Mouse (Mus musculus) cerebellum, adult 9-10 months (tissue): Measurements from ENCODE around the gene Irak4.
A peak's percentile ranks its signal among the peaks of the same experiment; 100 is the strongest.

Source experiments
- DNase-seq: peaks from one replicate; pipeline ENCODE4 v3.0.0; 2022

The Irak4 gene

DNA sequence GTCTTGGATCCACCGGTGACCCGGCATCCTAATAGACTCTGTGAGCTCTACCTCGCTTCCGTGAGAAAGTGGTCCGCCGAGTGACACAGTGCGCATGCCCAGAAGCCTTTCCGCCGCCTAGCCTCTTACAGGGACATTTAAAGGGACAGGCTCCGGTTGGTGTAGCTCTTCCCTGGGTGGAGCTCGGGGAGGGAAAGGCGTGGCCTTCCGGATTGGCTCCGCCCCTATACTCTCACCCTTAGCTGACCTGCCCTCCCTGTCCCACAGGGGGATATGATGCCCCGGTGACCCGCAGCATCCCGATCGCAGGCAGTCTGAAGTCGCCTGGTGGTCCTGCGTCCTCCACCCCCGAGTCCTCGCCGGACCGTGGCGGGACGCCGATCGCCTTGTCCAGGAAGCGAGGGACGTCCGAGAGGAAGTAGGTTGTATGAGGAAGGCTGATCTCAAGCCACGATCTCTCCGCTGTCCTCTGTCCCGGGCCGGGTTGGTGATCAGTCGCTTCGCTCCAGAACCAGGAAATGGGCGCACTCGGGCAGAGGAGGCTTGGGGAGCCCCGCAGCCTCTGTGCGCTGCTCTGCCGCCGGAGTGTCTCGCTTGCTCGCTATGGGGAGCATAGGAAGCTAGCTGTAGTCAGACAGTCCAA lies at the start of gene Irak4, which contains the start of gene Pus7l:
Gene Irak4, plus strand, starts transcription at position 235 of the 643 bp plus-strand sequence.
Gene Pus7l, minus strand, starts transcription at position 139 of the 643 bp plus-strand sequence.
- peak; percentile 95 for DNase-seq

DNA sequence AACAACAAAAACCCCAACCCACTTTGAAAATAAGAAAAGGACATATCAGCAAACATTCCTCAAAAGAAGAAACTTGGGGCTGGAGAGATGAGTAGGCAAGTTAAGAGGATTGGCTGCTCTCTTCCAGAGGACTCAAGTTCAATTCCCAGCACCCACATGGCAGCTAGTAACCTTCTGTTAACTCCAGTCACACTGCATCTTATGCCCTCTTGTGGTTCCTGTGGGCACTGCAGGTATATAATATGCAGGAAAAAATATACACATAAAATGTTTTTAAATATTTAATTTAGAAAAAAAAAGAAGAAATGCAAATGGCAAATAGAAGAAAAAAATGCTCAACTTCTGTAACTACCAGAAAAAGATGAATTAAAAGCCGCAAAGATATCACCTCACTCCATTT lies 49.0 kb upstream of the Irak4 start:
- no peak for DNase-seq

GRCm38 (mm10) chr15:94495936-94496335 lies 47.5 kb upstream of the Irak4 start:
- no peak for DNase-seq

- DNase-seq, result no peak
Observed at GRCm38 (mm10) chr15:94499260-94499659, 44.2 kb upstream of the Irak4 start.

GRCm38 (mm10) chr15:94503451-94504215 lies 39.8 kb upstream of the Irak4 start:
- no peak for DNase-seq

GRCm38 (mm10) chr15:94517913-94518491 lies 25.4 kb upstream of the Irak4 start:
- no peak for DNase-seq

DNA sequence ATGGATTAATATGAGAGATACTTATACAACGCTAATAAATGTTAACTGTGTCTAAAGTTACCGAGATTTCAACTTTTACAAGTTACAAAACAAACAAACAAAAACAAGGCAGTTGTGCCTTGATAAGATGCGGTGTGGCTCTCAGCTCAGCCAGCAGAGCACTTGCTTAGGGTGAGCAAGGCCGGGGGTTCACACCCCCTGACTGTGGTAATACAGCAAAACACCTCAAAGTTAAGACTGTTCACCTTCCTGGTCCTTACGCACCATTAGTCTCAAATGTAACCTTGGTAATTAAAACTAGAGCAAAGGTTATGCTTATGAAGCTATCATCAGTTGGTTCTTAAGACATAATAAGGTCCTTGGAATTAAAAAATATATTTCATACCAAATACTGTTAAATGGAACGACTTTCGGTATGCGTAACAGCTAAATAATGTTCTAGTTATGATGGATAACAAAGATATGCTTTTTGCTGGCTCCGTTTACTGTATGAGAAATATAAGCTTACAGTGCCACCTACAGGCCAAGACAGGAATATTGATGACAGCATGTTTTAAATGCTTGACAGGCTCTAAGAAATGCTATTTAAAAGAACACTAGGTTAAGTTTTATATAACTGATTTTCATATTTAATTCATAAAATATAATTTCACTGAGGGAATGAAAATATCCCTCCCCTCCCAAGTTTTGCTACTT lies 23.1 kb upstream of the Irak4 start:
- peak; percentile 53 for DNase-seq

DNA sequence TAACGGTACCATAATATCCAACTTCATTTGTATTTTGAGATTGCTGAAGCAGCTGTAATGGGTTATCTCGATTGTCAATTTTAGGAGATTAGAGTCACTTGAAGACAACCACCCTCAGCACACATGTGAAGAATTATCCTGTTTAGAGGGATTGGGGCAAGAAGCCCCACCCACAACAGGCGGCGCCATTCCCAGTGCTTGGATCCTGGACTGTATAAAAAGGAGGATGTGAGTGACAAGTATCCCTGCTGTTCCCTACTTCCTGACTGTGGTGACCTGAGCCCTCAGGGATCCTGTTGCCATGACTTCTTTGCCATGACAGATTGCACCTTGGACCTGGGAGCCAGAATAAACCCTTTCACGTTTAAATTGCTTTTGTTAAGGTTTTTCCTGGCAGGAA lies 22.5 kb upstream of the Irak4 start:
- no peak for DNase-seq

GRCm38 (mm10) chr15:94523251-94523650 lies 20.2 kb upstream of the Irak4 start:
- DNase-seq, result no peak

GRCm38 (mm10) chr15:94524956-94525355 lies 18.5 kb upstream of the Irak4 start:
- no peak for DNase-seq

DNA sequence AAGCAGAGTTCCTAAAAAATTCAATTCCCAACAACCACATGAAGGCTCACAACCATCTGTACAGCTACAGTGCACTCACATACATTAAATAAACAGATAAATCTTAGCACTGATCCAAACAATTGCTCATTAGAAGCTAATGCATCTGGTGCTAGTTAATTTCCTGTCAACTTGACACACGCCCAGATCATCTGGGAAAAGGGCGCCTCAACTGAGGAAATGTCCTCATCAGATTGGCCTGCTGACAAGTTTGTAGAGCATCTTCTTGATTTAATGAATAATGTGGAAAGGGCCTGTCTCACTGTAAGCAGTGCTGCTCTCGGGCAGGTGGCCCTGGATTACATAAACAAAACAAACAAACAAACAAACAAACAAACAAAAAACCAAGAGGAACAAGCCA lies 12.9 kb upstream of the Irak4 start:
- DNase-seq, result no peak

GRCm38 (mm10) chr15:94532306-94532705 lies 11.1 kb upstream of the Irak4 start:
- no peak for DNase-seq

DNA sequence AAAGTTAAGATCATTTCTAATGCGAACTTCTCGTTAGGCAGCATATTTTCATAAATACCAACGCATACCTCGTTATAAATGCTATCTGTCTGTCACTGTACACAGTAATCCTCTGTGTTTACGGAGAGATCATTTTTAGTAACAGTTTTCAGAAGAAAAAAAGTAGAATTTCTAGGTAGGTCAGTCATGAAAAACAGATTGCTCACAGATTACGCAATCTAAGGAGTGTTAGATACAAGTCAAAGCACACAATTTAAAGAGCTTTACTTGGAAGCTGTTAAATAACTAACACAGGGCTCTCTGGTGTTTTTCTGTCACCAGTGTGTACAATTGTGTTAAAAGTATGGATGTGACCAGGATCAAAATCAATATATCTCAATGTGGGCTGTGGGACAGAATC lies 10.5 kb upstream of the Irak4 start:
- no peak for DNase-seq

DNA sequence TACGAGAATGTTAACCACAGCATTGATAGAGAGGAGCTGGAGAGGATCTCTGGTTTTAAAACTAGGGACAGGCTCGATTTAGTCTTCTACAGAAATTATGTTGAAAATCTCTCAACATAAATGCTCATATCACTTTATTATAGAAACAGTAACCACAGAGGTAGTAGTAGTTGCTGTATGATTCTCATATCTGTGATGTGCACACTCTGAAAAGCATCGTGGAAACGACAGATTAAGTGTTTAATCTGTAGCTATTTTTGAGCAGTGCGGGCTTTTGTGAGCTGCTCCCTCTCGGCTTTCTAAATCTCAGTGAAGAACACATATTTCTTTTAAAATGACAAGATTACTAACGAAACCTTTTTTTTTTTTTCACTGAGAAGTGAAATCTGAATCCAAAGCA lies 7.9 kb upstream of the Irak4 start:
- no peak for DNase-seq

DNA sequence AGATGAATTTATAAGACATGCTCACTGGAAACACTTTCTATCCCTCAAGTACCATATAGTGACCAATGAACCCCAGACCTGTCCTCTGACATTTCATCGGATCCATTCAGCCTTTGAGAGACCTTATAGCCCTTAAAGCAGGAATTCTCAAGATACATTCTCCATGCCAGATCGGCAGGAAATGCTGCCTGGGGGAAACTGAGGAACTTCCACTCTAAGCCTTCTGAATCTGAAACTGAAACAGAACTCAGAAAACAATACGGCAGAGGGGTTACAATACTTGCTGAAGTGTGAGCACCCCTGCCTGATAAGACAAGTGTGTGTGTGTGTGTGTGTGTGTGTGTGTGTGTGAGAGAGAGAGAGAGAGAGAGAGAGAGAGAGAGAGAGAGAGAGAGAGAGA lies 4.1 kb upstream of the Irak4 start:
- DNase-seq, result no peak

DNA sequence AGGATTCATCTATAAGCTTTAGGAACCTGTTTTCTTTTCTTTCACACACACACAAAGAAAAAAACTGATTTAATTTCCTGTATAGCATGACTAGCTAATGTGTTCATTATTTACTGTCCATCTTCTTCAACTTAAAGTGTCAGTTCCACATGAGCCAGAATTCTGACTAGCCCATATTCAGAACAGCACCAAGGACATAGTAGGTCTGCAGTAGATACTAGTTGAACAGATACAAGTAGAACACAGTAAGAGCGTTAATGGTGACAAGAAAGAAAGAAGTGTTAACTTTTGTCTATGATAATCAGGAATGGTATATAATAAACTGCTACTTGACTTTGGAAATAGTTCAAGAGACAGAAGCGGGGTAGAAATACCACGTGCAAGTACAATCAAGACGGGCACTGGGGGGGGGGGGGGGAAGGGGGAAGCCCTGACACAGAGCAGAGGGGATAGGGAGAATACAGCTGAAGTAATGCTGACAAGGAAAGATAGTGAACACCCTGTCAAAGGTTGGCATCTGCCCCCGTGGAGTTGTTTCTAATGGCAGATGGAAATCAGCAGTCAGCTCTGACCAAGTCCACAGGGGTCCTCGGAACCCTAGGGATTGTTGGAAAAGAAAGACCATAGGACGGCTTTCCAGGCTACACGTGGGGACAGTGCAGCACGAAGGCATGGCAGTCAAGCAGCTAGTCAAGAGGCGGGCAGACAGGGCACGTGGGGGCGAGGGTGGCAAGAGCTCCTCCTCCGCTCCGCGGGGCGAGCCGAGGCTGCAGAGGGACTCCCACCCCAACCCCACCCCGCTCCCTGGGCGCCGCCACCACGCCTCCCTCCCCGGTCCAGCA lies 655 bp upstream of the Irak4 start:
- DNase-seq, result no peak

DNA sequence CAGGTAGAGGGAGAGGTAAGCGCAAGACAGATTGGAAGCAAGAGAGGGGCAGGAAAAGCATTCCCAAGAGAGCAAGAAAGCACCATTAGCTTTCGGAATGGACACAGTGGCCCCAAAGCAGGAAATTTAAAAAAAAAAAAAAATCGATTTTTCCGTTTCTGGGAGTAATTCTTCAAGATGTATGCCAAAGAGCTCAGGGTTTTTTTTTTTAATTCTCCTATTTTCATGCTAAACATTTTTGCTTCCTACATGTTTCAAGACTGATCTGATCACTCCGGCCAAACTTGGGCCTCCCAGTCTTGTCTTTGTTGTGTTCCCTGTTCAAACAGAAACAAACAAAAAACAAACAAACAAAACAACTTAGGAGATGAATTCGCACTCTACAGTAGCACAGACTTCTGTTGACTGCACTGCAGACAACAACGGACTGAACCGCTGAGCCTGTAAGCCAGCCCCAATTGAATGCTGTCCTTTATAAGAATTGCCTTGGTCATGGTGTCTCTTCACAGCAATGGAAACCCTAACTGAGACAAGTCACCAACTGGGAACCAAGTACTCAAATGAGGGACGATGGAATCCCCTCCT lies 701 bp downstream of the Irak4 start:
- no peak for DNase-seq

GRCm38 (mm10) chr15:94544844-94545243 lies 1.4 kb downstream of the Irak4 start:
- DNase-seq, result no peak

DNA sequence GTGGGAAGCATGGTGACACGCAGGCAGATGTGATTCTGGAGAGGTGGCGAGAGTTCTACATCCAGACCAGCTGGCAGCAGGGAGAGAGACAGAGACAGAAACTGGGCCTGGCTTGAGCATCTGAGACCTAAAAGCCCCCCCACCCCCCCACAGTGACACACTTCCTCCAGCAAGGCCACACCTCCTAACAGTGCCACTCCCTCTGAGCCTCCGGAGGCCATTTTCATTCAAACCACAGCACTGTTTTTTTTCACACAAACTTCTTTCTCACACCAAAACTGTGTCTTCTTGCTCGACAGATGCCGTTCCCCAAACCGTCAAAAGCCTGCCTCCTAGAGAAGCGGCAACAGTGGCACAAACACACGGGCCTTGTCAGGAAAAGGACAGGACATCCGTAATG lies 10.1 kb downstream of the Irak4 start:
- DNase-seq, result no peak

GRCm38 (mm10) chr15:94557442-94557841 lies 14.0 kb downstream of the Irak4 start:
- DNase-seq, result peak; percentile 85

DNA sequence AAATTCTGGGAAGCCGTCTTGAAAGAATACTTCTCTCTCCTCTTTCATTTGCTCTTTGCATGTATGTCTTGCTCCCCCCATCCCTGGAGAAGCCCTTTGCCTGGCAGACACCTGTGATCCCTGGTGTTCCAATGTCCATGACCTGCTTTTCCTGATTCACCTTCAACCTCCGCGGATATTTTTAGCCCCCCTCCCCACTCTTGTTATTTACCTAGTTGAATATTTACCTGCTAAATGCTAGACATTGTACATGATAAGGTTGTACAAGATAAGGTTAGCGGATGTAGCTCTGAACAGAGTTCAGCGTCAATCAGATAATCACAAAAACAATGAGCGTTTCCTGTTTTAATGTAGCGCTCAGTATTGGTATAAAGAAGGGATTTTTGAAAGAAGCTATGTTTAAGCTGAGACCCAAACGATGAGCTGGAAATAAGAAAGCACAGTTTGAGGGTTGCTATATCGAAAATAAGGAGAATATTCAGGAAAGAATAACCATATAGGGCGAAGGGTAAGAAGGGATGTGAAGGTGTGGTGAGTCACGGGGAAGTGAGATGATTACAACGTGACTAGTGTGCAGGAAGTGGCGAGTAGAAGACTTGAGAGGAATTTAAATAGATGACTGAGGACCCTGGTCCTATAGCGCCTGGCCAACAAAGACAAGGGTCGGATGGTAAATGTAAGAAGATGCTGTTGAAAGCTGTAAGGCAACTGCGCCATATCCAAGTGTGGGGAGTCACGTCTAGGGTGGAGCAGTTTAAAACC lies 15.6 kb downstream of the Irak4 start:
- no peak for DNase-seq
